Mouse (Mus musculus): Measurements from ENCODE around the gene Ubap1l. TPM values are rescaled to one million over a fixed set of nuclear protein-coding genes. Genes with fewer than 3 reads are reported as not detected.

Ubap1l gene
- polyA plus RNA-seq, 1 experiment from 2014 or later: not detected

DNA sequence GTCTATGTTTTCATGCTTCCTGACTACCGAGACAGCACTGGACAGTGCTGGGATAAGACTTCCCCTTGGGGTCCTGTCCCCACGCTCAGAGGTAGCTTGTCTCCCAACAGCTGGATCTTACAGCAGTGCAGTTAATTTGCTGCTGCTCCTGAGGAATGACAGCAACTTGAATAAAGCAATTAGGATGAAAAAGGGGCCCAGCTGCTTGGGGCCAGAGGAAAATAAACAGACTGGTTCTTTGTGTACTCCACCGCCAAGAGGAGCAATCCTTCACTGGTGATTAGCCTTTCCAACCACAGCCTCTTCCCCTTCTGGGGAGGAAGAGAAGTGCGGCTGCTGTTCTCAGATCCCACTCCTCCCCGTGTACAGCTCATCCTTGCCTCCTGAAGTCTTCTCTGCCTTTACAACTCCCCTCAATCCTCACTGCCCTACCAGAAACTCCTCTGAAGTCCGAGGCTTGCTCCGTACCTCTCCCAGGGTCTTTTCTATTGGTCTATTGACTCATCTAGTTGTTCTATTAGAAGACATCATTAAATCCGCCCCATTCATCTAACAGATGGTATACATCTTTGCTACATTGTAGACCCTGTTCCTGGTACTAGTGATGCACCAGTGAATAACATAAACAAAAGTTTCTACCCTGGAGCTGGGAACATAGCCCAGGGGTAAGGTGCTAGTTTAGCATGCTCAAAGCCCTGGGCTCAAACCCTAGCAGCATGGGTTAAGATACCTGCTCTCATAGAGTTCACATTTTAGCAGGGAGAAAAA lies 25.7 kb downstream of the Ubap1l start:
- Histone ChIP-seq H3K4me3 (ENCODE audit: inconsistent target) (no peak overlapping the region), H3K79me2 (ENCODE audit: inconsistent target) (no peaks in the 10 kb centered on the region), H3K27ac (no peak overlapping the region), H3K36me3 (ENCODE audit: inconsistent target) (no peaks in the 10 kb centered on the region)
- 50% methylated on average over 8 of the region's 8 CpGs for WGBS (ENCODE audit: missing documents)

DNA sequence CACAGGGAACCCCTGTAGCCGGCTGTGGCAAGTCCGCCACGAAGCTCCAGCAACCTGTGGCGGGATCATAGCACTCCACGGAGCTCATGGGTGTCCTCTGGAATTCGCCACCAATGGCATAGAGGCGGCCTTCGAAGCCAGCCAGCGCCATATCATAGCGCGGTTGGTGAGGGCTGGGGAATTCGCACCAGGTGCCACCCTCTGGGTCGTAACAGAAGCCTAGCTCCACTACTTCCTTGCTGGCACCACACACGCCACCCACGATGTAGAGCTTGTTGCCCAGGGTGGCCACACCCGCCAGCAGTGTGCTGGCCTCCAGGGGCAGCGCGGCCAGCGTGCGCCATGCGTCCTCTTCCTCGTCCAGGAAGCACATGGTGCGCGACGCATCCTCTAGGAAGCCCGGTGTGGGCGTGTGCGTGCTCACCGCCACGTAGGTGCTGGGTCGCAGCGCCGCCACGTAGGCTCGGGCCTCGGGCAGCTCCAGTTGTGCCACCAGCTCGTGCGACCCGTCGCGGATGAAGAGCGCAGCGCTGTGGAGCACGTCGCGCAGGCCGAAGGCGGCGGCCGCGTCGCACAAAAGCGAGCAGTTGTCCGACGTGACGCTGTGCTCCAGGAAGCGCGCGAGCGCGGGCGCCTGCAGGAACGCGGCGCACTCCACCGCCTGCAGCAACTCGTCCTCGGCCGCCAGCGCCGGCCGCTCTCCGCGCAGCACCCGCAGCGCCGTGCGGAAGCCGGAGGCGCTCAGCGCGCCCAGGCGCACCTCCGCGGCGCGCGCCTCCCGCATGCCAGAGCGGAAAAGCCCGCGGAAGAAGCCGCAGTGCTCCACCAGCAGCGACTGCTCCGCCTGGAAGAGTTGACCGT lies 30.1 kb downstream of the Ubap1l start:
- Histone ChIP-seq H3K79me2 (ENCODE audit: inconsistent target) (no peaks in the 10 kb centered on the region), H3K36me3 (ENCODE audit: inconsistent target) (no peaks in the 10 kb centered on the region), H3K4me3 (ENCODE audit: inconsistent target) (no peak overlapping the region), H3K27ac (no peak overlapping the region)
- WGBS (ENCODE audit: missing documents): 15% methylated on average over 85 of the region's 96 CpGs

DNA sequence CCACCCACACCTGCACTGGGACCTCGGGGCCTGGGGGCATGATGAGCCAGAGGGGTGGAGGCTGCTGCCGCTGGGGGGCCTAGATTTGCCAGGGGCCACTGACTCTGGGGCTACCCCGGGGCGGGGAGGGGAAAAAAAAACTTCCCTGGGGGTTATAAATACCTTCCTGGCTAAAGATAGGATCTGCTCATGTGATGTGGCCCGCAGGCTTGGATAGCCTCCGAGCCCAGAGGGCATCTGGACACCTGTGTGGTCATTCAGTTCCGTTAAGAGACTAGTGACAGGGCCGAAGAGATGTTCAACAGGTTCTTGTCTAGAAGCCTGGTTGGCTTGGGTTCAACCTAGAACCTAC lies 30.7 kb downstream of the Ubap1l start, which contains the start of gene Kbtbd13:
Gene Kbtbd13 (minus strand): TSS at position 40 of the 352 bp plus-strand sequence.
- Histone ChIP-seq H3K79me2 (ENCODE audit: inconsistent target) (no peaks in the 10 kb centered on the region), H3K4me3 (ENCODE audit: inconsistent target) (no peak within 1 kb of the TSS), H3K36me3 (ENCODE audit: inconsistent target) (no peaks in the 10 kb centered on the region), H3K27ac (no peak within 1 kb of the TSS)
- WGBS (ENCODE audit: missing documents): 50% methylated on average over 8 of the region's 8 CpGs

DNA sequence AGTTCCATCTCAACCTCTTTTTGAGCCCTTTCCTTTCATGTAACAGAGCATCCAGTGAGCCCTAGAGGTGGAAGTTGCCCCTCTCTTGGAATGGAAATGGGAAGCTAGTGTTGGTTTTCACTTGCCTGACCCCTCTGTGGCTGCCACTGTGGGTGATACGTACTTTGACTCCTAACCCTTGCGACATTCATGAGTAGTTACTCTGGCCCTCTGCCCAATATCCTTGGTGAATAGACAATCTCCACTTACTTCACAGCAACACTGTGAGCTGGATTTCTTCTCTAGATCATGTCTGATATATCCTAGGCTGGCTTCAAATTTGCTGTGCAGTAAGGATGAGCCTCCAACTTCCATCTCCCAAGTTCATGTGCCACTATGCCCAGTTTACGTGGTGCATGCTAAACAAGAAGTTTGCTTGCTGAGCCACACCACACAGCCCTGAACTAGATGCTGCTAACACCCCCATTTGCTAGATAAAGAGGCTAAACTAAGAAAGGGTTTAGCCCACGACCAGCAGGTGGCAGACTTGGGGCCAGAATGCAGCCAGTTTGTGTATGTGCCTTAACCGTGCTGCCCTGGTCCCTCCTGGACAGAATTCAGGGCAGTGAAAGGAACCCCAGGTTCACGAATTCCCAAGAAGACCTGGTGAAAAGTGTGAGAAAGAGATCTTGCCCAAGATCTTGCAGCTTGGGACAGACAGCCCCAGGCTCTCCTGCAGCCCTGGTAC lies 32.0 kb downstream of the Ubap1l start:
- H3K36me3 ChIP-seq (ENCODE audit: inconsistent target): no peaks in the 10 kb centered on the region
- no peak overlapping the region for H3K4me3 ChIP-seq (ENCODE audit: inconsistent target)
- WGBS (ENCODE audit: missing documents): 15% methylated on average over 6 of the region's 6 CpGs
- H3K27ac ChIP-seq: no peak overlapping the region
- no peaks in the 10 kb centered on the region for H3K79me2 ChIP-seq (ENCODE audit: inconsistent target)

DNA sequence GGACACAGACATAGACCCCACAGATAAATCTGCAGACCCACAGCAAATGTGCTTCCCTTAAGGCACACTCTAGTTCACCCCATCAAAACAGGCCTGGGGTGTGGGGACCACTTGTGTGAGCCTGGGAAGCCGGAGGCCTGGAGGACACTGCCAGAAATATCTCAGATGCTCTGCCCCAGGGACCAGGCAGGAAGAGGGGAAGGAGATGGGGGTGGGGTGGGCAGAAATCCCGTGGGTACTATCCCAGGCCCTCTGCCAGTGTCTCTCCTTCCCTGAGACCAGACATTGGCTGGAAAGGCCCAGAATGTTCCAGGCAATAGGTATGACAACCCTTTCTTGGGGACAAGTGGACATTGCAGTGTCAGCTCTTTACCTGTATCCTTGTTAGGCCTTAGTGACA lies 32.8 kb downstream of the Ubap1l start:
- H3K27ac ChIP-seq: no peak overlapping the region
- no peaks in the 10 kb centered on the region for H3K36me3 ChIP-seq (ENCODE audit: inconsistent target)
- 60% methylated on average over 2 of the region's 2 CpGs for WGBS (ENCODE audit: missing documents)
- no peak overlapping the region for H3K4me3 ChIP-seq (ENCODE audit: inconsistent target)
- no peaks in the 10 kb centered on the region for H3K79me2 ChIP-seq (ENCODE audit: inconsistent target)

DNA sequence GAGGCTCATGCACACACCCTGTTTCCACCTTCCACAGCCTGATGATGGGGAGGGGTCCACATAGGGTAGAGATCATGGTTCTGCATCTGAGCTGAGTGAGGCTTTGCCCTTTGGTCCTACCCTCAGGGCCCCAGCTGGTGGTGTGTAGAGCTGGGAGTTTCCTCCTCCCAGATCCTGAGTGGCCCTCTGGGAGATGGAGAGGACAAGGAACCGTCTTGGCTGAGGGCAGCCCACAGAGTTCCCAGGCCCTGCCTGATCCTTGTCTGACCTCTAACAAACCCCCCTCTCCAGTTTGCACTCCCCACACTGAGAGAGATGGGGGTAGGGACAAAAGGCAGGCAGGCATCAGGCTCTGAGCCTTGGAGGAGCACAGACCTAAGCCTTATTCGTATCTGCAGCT lies 33.5 kb downstream of the Ubap1l start:
- Histone ChIP-seq H3K79me2 (ENCODE audit: inconsistent target) (no peaks in the 10 kb centered on the region), H3K36me3 (ENCODE audit: inconsistent target) (no peaks in the 10 kb centered on the region), H3K4me3 (ENCODE audit: inconsistent target) (no peak overlapping the region), H3K27ac (no peak overlapping the region)
- WGBS (ENCODE audit: missing documents): 89% methylated on average over 2 of the region's 2 CpGs

DNA sequence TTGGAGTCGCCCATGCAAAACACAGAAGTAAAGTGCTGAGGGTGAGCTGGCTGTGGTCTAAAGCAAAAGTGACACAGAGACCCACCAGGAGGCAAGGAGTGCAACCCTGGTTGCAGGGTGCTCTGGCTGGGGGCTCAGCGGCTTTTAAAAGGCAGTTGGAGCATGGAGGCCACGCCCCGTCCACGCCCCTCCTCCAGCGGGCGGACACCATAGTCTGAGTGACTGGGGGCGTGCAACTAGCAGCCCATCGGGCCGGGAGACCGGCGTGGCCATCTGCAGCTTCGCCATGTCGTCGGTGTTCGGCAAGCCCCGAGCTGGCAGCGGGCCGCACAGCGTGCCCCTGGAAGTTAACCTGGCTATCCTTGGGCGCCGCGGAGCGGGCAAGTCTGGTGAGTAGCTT lies 37.4 kb downstream of the Ubap1l start, which contains the start of gene Rasl12:
Gene Rasl12 (plus strand): TSS at position 228 of the 400 bp plus-strand sequence.
- no peak within 1 kb of the TSS for H3K27ac ChIP-seq
- 1% methylated on average over 24 of the region's 24 CpGs for WGBS (ENCODE audit: missing documents)

DNA sequence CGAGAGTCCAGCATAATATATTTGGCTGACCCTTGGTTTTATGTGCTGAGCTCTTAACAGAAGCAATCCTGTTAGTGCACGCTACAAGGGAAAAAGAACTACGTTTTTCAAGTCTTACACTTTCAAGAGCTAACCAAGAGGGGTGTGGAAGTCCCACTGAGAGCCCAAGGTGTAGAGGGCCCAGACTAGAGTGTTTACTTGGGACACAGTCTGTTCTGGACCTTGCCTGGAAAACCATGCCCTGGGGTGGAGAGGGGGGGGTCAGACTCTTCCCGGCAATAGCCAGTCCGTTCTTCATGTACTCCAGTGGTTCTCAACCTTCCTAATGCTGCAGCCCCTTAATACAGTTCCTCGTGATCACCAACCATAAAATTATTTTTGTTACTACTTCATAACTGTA lies 39.1 kb downstream of the Ubap1l start:
- no peaks in the 10 kb centered on the region for H3K79me2 ChIP-seq (ENCODE audit: inconsistent target)
- H3K4me3 ChIP-seq (ENCODE audit: inconsistent target): no peak overlapping the region
- 96% methylated on average over 6 of the region's 6 CpGs for WGBS (ENCODE audit: missing documents)
- no peak overlapping the region for H3K27ac ChIP-seq
- H3K36me3 ChIP-seq (ENCODE audit: inconsistent target): no peaks in the 10 kb centered on the region

More for the DNA sequence above, 37.4 kb downstream of the Ubap1l start, which contains the start of gene Rasl12:
- no peaks in the 10 kb centered on the region for H3K79me2 ChIP-seq (ENCODE audit: inconsistent target)
- no peak within 1 kb of the TSS for H3K4me3 ChIP-seq (ENCODE audit: inconsistent target)
- no peaks in the 10 kb centered on the region for H3K36me3 ChIP-seq (ENCODE audit: inconsistent target)

DNA sequence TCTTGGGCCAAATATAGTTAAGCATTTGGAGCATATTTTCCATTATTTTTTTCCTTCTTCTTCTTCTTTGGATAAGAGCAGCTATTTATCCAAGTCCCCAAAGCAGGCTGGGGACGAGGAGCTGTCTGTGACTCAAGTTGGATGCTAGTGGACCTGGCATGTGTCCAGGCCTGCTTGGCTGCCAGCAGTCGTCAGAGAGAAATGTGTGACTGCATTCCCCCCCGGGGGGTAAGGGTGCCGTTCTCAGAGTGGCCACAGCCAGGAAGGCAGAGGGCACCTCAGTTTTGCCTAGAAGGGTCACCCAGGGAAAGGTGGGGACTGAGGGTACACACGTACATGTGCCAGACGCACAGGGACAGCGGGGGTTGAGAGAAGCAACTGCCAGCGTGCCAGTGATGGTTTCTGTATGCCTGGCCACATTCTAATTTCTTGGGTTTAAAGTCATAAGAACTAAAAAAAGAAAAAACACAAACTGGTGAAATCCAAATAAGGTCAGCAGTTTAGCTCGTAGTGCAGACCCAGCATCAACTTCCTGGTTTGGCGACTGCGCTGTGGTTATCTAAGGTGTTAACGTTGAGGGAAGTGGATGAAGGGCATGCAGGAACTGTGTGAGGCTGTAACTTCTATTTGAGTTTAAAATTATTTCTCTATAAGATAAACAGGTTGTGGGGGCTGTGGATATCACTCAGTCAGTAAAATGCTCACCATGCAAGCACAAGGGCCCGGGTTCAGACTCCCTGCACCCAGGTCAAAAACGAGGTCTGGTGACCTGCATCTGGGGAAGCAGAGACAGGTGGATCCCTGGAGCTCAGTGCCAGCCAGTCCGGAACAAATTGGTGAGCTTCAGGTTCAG lies 43.7 kb downstream of the Ubap1l start:
- WGBS (ENCODE audit: missing documents): 17% methylated on average over 14 of the region's 15 CpGs
- H3K36me3 ChIP-seq (ENCODE audit: inconsistent target): no peaks in the 10 kb centered on the region
- H3K27ac ChIP-seq: no peak overlapping the region
- no peaks in the 10 kb centered on the region for H3K79me2 ChIP-seq (ENCODE audit: inconsistent target)
- no peak overlapping the region for H3K4me3 ChIP-seq (ENCODE audit: inconsistent target)

DNA sequence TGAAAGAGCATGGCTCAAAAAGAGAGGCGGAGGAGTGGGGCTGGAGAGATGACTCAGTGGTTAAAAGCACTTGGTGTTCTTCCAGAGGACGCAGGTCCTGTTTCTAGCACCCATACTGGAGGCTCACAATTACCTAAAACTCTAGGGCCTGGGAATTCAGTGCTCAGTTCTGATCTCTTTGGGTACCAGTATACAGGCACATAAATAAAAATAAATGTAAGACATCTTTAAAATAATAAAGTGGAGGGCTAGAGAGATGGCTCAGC lies 44.3 kb downstream of the Ubap1l start:
- Histone ChIP-seq H3K27ac (no peak overlapping the region), H3K79me2 (ENCODE audit: inconsistent target) (no peaks in the 10 kb centered on the region), H3K36me3 (ENCODE audit: inconsistent target) (no peaks in the 10 kb centered on the region), H3K4me3 (ENCODE audit: inconsistent target) (no peak overlapping the region)
- WGBS (ENCODE audit: missing documents): 80% methylated on average over 2 of the region's 2 CpGs

DNA sequence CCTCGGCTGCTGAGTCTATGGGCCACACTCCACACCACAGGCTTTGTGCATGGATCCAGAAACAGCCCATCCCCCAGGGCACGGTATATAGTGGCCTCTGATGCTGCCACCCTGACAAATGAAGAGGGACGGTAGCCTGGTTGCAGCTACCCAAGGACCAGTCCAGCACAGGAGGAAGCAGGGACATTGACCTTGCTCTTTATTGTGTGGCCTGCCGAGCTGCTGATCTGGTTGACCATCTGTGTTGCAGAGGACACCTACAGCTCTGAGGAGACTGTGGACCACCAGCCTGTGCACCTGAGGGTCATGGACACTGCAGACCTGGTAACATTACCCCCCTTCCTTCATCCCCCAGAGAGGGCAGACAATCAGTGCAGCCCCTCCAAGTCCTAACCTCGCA lies 46.5 kb downstream of the Ubap1l start:
- Histone ChIP-seq H3K4me3 (ENCODE audit: inconsistent target) (no peak overlapping the region), H3K36me3 (ENCODE audit: inconsistent target) (no peaks in the 10 kb centered on the region), H3K79me2 (ENCODE audit: inconsistent target) (no peaks in the 10 kb centered on the region), H3K27ac (no peak overlapping the region)
- 98% methylated on average over 4 of the region's 5 CpGs for WGBS (ENCODE audit: missing documents)

DNA sequence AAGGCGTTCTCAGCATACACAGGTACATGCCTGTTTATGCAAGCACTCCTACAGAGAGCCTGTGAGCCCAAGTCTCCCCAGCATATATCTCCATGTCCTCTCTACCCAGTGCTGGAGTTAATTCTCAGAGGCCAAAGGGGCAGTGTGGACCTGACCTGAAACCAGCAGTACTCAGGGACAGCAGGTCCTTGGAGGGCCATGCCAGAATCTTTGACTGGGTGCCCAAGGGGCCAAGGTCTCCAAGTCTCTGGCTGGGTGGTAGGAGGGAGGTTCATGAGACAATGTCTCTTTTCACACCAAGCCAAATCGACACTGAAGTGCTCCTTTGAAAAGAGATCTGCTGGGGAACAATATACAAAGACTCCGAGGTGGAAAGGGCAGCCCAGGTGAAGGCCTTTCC lies 47.0 kb downstream of the Ubap1l start:
- H3K27ac ChIP-seq: no peak overlapping the region
- WGBS (ENCODE audit: missing documents): 100% methylated on average over 3 of the region's 3 CpGs
- H3K4me3 ChIP-seq (ENCODE audit: inconsistent target): no peak overlapping the region
- H3K36me3 ChIP-seq (ENCODE audit: inconsistent target): no peaks in the 10 kb centered on the region
- no peaks in the 10 kb centered on the region for H3K79me2 ChIP-seq (ENCODE audit: inconsistent target)

DNA sequence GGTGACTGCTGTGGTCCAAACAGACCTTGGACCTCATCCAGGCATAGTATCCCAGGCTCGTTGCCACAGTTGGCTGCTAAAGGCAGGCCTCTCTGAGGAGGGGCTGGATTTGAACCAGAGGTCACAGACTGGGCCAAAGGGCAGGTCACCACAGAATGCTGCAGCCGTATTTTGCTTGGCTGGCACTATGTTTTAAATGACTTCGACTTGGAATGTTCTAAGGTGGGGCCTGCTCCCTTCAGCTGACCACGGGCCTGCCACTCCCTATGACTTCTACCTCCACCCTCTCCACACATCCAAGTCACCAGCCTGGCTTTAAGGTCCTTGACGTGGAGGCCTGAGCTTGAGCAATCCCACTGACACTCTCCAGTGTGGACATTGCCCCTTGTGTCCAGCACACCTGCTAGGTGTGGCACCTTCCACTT lies 48.0 kb downstream of the Ubap1l start:
- no peak overlapping the region for H3K27ac ChIP-seq
- 89% methylated on average over 5 of the region's 5 CpGs for WGBS (ENCODE audit: missing documents)

DNA sequence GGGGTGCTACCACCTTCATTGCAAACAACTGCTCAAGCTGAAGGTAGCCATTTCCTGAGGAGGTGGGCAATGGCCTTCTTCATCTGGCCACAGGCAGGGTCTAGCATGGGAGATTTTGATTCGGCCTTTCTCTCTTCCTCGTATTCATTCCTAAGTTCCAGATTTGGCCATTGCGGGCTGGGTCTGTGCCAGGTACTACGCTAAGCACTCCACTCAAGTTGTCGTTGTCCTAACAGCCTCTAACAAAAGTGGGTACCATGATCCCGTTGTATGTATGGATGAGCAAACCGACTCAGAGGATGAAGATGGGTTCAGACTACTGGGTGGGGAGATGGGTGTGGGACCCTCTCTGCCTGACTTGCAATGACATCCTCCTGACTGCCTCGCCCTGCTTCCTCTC lies 49.5 kb downstream of the Ubap1l start:
- no peak overlapping the region for H3K27ac ChIP-seq
- H3K79me2 ChIP-seq (ENCODE audit: inconsistent target): no peaks in the 10 kb centered on the region
- H3K4me3 ChIP-seq (ENCODE audit: inconsistent target): no peak overlapping the region
- WGBS (ENCODE audit: missing documents): 84% methylated on average over 8 of the region's 8 CpGs
- no peaks in the 10 kb centered on the region for H3K36me3 ChIP-seq (ENCODE audit: inconsistent target)

More for the DNA sequence above, 48.0 kb downstream of the Ubap1l start:
- H3K36me3 ChIP-seq (ENCODE audit: inconsistent target): no peaks in the 10 kb centered on the region
- no peaks in the 10 kb centered on the region for H3K79me2 ChIP-seq (ENCODE audit: inconsistent target)
- H3K4me3 ChIP-seq (ENCODE audit: inconsistent target): no peak overlapping the region
